Mouse (Mus musculus) monocyte, adult 5-6 weeks (primary cell): Measurements from ENCODE around the gene Tmed6. TPM values are rescaled to one million over a fixed set of nuclear protein-coding genes. Genes with fewer than 3 reads are reported as not detected.
A peak's percentile ranks its signal among the peaks of the same experiment; 100 is the strongest.
"Not testable (repeated sequence)": the region's sequence is repeated elsewhere in the genome, so short reads cannot be mapped to it uniquely, and the experiment has no call there.

Source experiments
- ATAC-seq: fragments of 153-309, 156-312 bp; replicated peaks from 2 replicates; pipeline ENCODE4 v1.8.0; 2017; ENCODE audit warnings: mild to moderate bottlenecking; ENCODE audit not compliant: low TSS enrichment, insufficient number of reproducible peaks, severe bottlenecking, poor library complexity, low FRiP score
- total RNA-seq: library from RNA; stranded (forward); fragments of 200-1000, 200-491, 200-594 nt; gene quantifications from 3 replicates; pipeline ENCODE4 v1.2.3, GENCODE M21; 2017

The Tmed6 gene
- total RNA-seq, 1 experiment from 2014 or later: not detected

DNA sequence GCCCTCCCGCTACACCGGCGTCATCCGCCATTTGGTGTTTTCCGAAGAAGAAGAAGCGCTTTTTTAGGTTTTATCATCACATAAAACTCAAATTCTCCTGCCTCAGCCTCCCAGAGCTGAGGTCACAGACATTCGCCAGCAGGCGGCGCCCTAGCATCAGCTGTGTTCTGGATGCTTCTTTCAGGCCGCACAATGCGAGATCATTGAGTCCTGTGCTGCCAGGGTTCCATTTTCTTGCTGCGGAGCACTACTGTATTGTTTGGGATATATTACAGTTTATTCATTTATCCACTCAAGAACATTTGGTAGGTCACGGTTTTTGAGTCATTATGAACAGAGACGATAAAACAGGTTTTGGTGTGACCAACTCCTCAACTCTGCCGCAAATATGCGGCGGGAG is 19.9 kb upstream of the Tmed6 start:
- ATAC-seq: no peak

DNA sequence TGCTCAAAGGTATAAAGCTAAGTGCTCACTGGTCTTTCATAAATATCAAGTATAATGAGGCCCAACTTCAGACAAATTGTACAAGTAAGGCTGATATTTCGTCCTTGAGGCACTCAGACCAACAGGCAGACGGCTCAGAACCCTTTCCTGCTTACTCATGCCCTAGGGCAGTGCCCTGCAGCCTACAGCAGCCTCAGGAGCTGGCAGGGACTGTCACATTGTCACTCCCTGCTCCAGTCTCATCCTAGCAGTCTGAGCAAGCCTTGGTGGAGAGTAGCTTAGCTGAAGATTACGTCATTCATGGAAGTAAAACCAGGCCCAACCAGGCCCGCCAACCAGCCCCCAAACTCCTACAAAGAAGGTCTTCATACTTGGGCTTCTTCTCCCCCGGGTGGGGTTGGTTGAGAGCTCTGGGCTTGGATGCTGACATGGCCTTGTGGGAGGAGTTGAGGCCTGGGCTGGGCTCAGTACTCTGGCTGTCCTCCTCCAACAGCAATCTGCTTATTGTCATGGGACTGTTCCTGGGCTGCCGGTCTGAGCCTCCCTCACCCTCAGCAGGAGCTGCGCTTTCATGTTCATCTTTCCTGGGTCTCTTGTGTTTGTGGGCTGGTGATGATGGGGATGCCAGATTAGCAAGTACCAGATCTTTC is 10.9 kb upstream of the Tmed6 start:
- no peak for ATAC-seq

DNA sequence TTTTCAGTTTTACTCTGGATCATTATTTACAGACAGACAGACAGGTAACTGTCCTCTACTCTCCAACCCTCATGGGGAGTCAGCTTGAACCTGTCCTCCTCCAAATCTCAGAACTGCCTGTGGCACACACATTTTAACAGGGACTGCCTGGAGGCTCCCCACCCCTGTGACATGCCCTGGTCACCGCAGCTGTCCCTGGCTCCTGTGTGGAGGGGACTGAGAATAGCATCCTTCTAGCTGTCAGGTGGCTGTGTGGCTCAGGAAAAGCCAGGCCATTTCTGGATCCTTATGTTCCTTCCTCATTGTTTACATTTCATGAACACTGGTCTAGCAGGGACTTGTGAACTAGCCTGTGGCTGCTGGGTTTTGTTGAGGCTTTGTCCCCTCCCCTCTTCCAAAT is 8.7 kb upstream of the Tmed6 start:
- ATAC-seq: no peak

DNA sequence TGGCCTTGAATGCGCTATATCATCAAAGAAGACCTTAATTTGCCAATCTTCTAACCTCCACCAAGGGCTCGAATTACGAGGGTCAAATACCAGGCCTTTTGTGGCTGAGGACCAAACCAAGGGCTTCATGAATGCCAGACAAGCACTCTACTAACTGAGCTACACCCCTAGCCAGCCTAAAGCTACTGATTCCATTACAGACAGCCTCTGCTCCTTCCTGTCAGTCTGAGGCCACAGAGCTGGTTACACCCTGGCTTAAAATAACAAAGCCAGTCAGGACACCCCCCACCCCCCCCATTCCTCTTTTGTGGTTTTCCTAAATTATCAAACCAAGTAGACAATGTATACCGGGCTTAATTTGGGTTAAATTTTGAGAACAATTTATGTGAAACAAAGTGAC is 8.3 kb upstream of the Tmed6 start:
- ATAC-seq: no peak

DNA sequence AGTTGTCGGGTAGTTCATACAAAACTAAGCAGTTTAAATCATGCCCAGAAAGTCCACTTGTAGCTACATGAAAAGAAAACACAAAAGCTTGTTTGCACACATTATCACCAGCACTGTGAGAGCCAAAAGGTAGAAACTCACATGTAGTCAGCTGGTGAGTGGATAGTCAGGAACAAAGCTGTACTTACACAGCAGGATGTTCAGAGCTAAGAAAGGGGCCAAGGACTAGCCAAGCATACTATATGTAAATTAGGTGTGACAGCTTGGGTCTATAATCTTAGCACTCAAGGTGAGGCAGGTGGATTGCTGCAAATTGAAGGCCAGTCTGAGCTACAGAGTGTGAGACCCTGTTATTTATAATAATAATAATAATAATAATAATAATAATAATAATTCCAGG is 2.8 kb downstream of the Tmed6 start:
- ATAC-seq: no peak

DNA sequence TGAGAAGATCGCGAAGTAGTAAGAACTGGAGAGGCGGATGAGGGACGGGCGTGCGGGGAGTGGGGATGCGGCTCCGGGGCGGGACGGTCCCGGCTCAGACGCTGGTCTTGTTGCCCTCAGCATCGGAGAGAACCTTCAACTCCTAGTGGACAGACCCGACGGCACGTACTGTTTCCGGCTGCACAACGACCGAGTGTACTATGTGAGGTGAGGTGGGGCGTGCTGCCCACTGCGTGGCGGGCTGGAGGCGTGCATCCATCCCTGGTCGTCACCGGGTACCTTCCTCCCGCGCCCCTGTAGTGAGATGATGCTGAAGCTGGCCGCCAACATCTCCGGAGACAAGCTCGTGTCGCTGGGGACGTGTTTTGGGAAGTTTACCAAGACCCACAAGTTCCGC is 8.5 kb downstream of the Tmed6 start:
- peak; percentile 24 for ATAC-seq

DNA sequence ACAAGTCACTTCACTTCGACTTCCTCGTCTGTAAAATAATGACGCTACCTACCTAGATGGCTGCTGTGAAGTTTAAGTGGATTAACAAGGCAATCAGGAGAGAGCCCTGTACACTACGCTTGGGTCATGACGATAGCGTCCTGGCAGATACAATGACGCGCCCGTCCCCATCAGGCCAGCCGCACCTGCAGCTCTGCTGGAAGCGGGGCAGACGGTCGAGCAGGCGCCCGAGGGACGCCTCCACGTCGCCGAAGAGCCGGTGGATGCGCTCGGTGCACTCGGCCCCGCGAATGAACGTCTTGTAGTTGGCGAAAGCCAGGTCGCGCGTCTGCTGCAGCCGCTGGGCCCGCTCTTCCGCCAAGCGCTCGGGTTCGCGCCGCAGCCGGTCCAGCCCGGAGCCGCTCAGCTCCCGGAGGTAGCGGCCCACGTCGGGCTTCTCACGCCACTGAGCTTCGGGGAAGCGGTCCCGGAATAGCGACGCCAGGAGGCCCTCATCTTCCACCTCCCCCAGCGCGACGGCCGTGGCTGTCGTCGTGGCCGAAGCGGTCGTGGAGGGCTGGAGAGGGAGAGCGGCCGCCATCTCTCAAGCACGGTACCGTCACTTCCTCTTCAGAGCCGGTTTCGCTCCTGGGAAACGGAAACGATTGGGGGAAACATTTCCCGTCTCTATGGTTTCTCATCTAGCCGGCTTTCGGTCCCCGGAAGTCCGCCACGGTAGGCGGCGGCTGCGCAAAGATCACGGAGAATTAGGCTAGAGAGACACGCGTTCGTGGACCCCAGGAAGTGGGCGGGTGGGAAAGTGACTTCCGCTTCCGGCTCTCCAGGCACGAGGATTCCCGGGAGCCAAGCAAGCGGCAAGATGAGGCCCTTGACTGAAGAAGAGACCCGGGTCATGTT is 9.1 kb downstream of the Tmed6 start, which contains the start of the genes Cog8 and Nip7:
Gene Cog8, minus strand, starts transcription at position 614 of the 897 bp plus-strand sequence.
Gene Nip7, plus strand, starts transcription at position 802 of the 897 bp plus-strand sequence.
- ATAC-seq: peak; percentile 98

DNA sequence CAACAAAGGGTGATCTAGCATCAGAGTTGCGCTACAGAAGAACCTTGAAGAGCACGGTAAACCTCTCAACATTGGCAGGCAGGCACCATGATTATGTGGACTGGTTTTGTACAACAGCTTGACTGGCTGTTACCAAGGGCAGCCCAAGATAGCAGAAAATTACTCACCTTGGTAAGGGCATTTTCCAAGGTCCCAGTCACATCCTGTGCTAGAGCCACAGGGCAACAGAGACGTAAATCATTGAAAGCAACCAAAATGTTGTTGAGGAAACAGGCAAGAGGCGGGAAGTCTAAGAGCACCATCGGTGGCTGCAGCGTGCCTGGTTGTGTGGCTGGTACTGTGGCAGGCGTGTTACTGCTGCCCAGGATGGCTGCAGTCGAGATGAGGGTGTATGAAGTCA is 13.4 kb downstream of the Tmed6 start:
- no peak for ATAC-seq

DNA sequence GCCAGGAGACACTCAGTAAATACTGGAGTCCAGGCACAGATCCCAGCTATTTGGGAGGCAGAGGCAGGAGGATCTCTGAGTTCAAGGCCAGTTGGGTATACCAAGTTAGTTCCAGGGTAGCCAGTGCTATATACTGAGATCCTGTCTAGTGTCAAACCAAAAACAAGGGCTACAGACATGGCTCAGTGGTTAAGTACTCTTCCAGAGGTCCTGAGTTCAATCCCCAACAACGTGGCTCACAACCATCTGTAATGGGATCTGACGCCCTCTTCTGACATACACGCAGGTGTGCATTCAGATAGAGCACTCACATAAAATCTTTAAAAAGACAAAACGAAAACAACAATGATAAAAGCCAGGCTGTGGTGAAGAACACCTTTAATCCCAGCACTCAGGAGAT is 16.0 kb downstream of the Tmed6 start:
- no peak for ATAC-seq

DNA sequence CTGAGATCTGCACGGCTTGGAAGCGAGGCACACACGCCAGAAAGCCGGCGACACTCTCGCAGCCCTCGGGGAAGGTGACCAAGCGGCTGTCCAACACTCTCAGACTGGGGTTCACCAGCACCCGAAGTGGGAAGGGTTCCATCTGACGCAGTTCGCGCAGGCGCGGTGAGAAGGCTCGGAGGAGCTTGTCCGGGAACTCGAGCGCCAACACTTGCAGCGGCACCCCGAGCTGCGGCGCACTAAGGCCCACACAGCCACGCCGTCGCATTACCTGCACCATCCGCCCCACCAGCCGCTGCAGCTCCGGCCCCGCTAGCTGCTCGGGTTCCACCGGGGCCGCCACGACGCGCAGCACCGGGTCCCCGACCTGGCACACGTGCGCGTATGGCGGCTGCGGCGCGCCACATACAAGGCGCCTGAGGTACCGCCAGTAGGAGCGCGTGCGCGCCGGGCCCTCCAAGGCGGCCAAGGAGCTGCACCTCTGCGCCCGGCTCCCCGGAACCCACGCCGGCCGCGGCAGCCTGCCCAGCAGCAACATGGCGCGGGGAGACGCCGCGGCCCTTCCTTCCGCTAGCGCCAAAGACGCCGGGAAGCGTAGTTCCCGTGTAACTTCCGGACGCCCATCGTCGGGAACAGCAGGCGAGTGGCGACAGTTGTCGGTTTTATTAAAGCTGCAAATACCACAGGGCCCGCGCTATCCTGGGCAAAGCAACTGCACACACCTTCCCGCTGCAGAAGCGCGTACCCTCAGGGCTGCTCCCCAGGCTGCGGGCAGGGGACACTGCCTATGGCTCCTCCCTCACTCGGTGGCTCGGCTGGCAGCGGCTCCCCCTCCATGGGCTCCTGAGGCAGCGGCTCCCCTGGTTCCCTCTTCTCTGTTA is 17.1 kb downstream of the Tmed6 start, which contains the start of gene Pdf:
Gene Pdf, minus strand, starts transcription at position 554 of the 881 bp plus-strand sequence.
- ATAC-seq: peak; percentile 60

DNA sequence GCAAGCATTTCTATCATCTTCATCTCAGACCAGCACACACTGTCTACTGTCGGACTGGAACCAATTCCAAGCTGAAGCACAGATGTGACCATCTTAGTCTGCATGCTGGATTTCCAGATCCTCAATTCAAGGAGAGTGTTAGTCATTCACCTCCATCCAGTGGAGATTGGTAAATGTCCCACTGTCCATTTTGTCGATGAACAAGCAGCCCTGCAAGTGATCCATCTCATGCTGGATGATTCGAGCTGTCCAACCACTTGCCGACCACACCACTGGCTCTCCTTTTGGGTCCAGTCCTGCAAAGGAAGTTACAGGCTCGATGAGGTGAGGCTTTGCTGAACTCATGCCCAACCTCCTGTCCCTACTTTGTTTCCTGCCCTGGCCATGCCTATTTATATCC is 18.5 kb downstream of the Tmed6 start:
- no peak for ATAC-seq

DNA sequence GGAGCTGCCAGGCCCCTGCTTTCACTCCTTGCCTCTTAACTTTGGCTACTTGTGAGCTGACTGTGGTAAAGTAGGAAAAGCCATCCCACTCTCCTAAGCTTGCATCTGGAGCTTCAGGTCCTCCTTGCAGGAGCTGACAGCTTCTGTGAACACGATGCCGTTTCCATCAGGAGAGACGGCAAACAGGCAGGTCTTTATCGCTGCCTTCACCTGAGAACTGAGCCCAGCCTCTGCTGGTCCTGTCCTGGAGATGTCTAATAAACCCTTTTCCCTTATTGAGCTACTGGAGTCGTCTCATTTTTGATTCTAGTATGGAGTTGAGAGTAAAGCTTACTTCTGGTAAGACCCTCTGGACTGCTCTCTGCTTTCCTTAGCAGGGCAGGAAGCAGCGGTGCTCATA is 20.0 kb downstream of the Tmed6 start:
- ATAC-seq: no peak

DNA sequence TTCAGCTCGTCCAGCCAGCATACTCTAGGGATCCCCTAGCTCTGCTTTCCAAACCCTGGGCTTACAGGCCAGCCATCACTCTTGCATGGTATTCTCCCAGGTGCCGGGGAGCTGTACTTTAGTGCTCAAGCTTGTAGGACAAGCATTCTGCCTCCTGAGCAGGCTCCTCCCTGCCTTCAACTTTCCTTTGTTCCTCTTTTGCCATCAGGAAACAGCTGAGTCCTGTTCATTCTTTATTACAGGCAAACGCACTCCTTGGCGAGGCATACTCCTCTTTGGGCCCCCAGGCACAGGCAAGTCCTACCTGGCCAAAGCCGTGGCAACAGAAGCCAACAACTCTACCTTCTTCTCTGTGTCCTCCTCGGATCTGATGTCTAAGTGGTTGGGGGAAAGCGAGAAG is 24.8 kb downstream of the Tmed6 start:
- no peak for ATAC-seq

DNA sequence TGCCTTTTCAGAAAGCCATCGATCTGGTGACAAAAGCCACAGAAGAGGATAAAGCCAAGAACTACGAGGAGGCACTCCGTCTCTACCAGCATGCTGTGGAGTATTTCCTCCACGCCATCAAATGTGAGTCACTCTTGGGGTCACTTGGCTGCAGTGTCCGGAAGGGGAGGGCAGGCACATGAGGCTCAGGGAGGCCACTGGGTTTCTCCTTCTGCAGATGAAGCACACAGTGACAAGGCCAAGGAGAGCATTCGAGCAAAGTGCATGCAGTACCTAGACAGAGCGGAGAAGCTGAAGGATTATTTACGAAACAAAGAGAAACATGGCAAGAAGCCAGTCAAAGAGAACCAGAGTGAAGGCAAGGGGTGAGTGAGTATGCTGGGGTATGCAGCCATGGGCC is 28.8 kb downstream of the Tmed6 start:
- ATAC-seq: no peak

DNA sequence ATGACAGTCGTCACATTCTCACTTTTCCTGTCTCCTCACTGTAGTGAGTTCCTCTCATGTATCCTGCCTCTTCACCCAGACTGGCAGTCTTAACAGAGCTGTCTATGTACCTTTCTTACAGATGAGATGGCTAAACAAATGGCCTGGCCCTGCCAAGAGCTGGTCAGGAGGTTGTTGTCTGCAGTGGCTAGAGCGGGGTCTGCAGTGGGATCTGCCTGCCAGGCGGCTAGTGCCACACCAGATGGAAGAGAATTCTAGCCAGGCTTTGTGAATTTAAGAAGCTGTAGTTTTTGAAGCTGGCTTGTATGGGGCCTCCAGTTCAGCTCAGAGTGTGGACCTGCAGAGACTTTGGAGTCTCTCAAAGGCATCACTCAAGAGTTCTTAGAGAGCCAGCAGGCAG is 29.8 kb downstream of the Tmed6 start:
- ATAC-seq: no peak

DNA sequence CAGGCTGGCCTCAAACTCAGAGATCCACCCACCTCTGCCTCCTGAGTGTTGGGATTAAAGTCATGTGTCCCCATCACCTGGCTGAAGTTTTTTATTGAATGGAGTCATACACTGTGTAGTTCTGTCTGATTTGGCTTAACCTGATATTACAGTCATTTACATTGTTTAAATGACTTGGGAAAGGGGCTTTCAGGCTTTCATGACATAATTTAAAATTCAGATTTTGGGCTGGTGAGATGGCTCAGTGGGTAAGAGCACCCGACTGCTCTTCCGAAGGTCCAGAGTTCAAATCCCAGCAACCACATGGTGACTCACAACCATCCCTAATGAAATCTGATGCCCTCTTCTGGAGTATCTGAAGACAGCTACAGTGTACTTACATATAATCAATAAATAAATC is 31.8 kb downstream of the Tmed6 start:
- ATAC-seq: not testable (repeated sequence)

DNA sequence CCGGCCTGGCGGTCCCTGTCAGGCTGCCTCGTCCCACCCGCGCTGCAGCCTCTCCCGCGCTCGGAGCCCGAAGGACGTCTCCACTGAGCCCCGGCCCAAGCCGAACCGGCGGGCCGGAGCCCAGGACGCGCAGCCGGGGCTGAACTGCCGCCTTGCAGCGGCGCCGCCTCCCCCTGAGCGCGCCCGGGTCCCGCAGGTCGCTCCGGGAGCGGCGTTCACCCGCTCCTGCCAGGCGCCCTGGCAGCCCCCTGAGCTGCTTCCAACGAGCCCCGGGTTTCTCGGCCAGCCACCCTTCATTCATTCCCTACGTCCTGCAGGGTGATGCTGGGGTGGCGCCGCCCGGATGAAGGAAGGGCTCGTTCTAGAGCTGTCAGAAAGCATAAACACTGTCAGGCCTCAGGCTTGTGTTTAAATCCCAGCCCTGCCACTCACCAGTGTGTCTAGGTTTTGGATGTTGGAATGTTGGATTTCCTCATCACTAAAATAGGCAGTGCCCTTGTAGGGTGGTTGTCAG is 33.8 kb downstream of the Tmed6 start:
- no peak for ATAC-seq

DNA sequence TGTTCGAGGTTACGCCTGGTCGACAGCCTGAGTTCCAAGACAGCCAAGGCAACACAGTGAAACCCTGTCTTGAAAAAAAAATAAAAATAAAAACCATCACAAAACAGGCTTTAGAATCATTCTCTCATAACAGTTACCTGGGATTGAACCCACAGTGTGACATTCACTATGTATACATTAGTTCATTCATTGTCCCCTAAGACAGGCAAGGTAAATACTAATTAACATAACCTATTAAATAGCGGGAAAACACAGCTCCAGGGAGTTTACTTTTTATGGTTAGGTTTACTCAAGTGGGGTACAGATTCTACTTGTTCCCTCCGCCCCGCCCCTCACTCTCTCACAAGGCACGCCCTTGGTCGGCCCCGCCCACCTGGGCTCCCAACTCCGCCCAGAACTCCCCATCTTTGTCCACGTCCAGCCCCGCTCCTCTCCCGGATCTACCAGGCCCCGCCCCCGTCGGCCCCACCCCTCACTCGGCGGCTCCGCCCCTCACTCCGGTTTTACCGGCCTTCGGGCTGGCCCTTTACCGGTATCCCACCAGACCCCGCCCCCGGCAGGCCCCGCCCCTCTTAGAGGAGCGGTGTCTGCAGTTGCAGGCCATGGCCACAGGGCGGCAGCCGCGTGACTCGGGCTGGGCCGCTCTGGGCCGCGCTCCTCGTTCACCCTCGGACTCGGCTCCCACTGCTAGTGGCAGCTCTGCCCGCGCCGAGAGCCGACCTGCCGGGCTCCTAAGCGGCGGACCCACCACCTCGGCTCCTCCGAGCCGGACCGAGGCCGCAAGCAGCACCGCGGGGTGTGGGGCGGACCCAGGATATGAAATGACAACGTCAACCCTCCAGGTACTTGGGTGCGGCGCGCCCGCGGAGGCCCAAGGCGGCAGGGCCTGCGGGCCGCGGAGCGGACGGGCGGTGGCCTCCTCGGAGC is 34.5 kb downstream of the Tmed6 start, which contains the start of gene Vps4a:
Gene Vps4a, plus strand, starts transcription at position 573 of the 927 bp plus-strand sequence.
- peak; percentile 82 for ATAC-seq
